Mouse (Mus musculus) stomach, embryonic 15.5 days (tissue): ENCODE data around the gene BC035044. TPM values are rescaled to one million over a fixed set of nuclear protein-coding genes. Genes with fewer than 3 reads are reported as not detected.
"Not testable (repeated sequence)": the region's sequence is repeated elsewhere in the genome, so short reads cannot be mapped to it uniquely, and the experiment has no call there.

Source experiments
- ATAC-seq: fragments of 200-750 bp; cut with Nextera tagmentation; 2 replicates; pipeline ENCODE4 v1.8.0; 2017; ENCODE audit warnings: low read depth, moderate number of reproducible peaks, moderate TSS enrichment; ENCODE audit not compliant: insufficient read depth, low FRiP score
- H3K27ac ChIP-seq: fragments of 300-500 bp; sonication (generic); 2 replicates; pipeline ENCODE4 v1.5.1; 2015; ENCODE audit warnings: mild to moderate bottlenecking, inconsistent platforms
- H3K27me3 ChIP-seq: fragments of 300-500 bp; sonication (generic); replicated peaks from 2 replicates; pipeline ENCODE4 v1.6.1; 2015; ENCODE audit warnings: inconsistent platforms
- H3K36me3 ChIP-seq: fragments of 300-500 bp; sonication (generic); 2 replicates; pipeline ENCODE4 v1.6.1; 2015; ENCODE audit warnings: inconsistent platforms
- H3K4me1 ChIP-seq: fragments of 300-500 bp; sonication (generic); 2 replicates; pipeline ENCODE4 v1.6.1; 2015; ENCODE audit warnings: inconsistent platforms
- H3K4me2 ChIP-seq: fragments of 300-500 bp; sonication (generic); 2 replicates; pipeline ENCODE4 v1.6.1; 2015; ENCODE audit warnings: mild to moderate bottlenecking, inconsistent platforms
- H3K4me3 ChIP-seq: fragments of 300-500 bp; sonication (generic); replicated peaks from 2 replicates; pipeline ENCODE4 v1.5.1; 2015; ENCODE audit warnings: inconsistent platforms
- H3K9ac ChIP-seq: fragments of 300-500 bp; sonication (generic); 2 replicates; pipeline ENCODE4 v1.6.1; 2015; ENCODE audit warnings: inconsistent platforms
- H3K9me3 ChIP-seq: fragments of 300-500 bp; sonication (generic); 2 replicates; pipeline ENCODE4 v1.6.1; 2016; ENCODE audit warnings: inconsistent platforms
- WGBS: fragments of 180-500 bp; shearing (Covaris S2); methylation state at CpG from one replicate; pipeline ENCODE4 v1.1.7; 2015; 5-methylcytosine and 5-hydroxymethylcytosine counted together
- polyA plus RNA-seq: library from polyadenylated mRNA; unstranded; fragments of >200 nt; fragmentation: Nextera tagmentation; extraction: Ambion mirVana; gene quantifications from 2 replicates; pipeline ENCODE4 v1.2.1, GENCODE M21; 2015

Gene BC035044
- polyA plus RNA-seq, 1 experiment from 2014 or later: 1.6 TPM

DNA sequence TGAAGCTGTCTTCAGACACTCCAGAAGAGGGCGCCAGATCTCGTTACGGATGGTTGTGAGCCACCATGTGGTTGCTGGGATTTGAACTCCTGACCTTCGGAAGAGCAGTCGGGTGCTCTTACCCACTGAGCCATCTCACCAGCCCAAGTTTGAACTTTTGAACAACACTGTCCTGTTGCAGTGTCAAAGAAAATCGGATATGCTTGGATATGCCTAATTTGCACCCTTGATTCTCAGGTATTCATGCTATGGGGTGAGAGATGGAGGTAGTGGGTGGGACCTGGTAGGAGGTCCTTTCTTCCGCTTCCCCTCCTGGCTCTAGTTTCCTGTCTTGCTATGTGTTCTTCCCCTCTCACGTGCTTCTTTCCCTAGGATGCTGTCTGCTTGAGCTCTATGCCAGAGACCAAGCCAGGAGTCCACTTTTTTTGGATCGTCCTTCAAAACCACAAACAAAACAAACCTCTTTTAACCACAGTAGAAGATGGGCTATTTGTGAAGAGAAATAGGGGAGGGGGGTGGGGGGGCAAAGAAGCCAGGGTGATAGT lies 44.9 kb downstream of the BC035044 start:
- 65% methylated on average over 9 of the region's 9 CpGs for WGBS

GRCm38 (mm10) chr6:128845319-128845979 lies 45.5 kb downstream of the BC035044 start:
- Histone ChIP-seq H3K27me3 (no peaks in the 10 kb centered on the region), H3K36me3 (no peaks in the 10 kb centered on the region), H3K4me3 (no peak overlapping the region), H3K4me1 (peaks cover 18% of the 10 kb centered on the region; the same call in 1 of the 2 replicates), H3K9ac (no peak overlapping the region), H3K4me2 (0 out of 2 replicates have a peak overlapping the region, but pooled peaks have one; percentile 23), H3K9me3 (no peaks in the 10 kb centered on the region), H3K27ac (peak overlapping the region; percentile 35; the same call in 1 of the 2 replicates)
- WGBS: 38% methylated on average over 7 of the region's 7 CpGs
- ATAC-seq: no peak

More for the DNA sequence above, 44.9 kb downstream of the BC035044 start:
- Histone ChIP-seq H3K4me2 (no peak overlapping the region), H3K4me3 (no peak overlapping the region), H3K36me3 (no peaks in the 10 kb centered on the region), H3K9me3 (no peaks in the 10 kb centered on the region), H3K9ac (no peak overlapping the region), H3K27me3 (no peaks in the 10 kb centered on the region), H3K27ac (no peak overlapping the region), H3K4me1 (peaks cover 18% of the 10 kb centered on the region; the same call in 1 of the 2 replicates)
- ATAC-seq: no peak

- Histone ChIP-seq H3K9ac (no peak overlapping the region), H3K27ac (peak overlapping the region; percentile 97), H3K4me3 (no peak overlapping the region), H3K27me3 (no peaks in the 10 kb centered on the region), H3K4me2 (no peak overlapping the region; the same call in 1 of the 2 replicates), H3K4me1 (peaks cover 23% of the 10 kb centered on the region), H3K9me3 (no peaks in the 10 kb centered on the region), H3K36me3 (no peaks in the 10 kb centered on the region)
- WGBS: 81% methylated on average over 5 of the region's 5 CpGs
- ATAC-seq: no peak
These were observed 46.3 kb downstream of the BC035044 start for GRCm38 (mm10) chr6:128844586-128845080.

- Histone ChIP-seq H3K27me3 (no peaks in the 10 kb centered on the region), H3K9me3 (no peaks in the 10 kb centered on the region), H3K4me2 (peak overlapping the region; percentile 77), H3K27ac (peak overlapping the region; percentile 97), H3K9ac (no peak overlapping the region), H3K36me3 (no peaks in the 10 kb centered on the region), H3K4me3 (peak overlapping the region; percentile 87; the same call in 1 of the 2 replicates), H3K4me1 (peaks cover 23% of the 10 kb centered on the region)
- 23% methylated on average over 8 of the region's 8 CpGs for WGBS
- ATAC-seq: no peak
These were observed 46.8 kb downstream of the BC035044 start for GRCm38 (mm10) chr6:128844131-128844530.

- under 1% methylated on average over 22 of the region's 22 CpGs for WGBS
- no peaks in the 10 kb centered on the region for H3K36me3 ChIP-seq
- peak overlapping the region; percentile 97 for H3K27ac ChIP-seq
- H3K27me3 ChIP-seq: no peaks in the 10 kb centered on the region
- H3K4me3 ChIP-seq: peak overlapping the region; percentile 87
- peak overlapping the region; percentile 77 for H3K4me2 ChIP-seq
- peak; percentile 4; the same call in 1 of the 2 replicates for ATAC-seq
- H3K4me1 ChIP-seq: peaks cover 23% of the 10 kb centered on the region
- peak overlapping the region; percentile 37 for H3K9ac ChIP-seq
- H3K9me3 ChIP-seq: no peaks in the 10 kb centered on the region
These were observed 47.4 kb downstream of the BC035044 start for GRCm38 (mm10) chr6:128843479-128843992.

DNA sequence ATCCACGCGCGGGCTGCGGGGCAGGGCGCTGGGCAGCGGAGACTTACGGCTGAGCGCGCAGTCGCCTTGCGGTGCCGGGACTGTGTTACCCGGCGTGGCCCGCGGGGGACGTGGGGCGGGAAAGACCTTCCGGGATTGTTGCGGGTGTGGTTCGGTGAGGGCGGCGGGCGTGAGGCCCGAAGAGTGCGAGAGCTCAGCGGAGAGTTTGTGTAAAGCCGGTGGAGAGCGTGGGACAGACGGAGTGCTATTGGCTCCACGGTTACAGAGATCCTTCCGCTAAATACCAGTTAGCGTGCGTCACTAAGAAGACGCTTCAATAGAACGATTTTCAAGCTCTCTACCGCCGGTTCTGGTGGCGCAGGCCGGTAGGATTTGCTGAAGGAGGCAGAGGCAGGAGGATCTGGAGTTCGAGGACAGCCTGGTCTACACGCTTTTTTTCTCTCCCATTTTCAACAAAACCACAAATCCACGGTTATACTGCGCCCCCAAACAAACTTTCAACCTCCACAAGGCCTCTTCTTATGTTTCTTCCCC lies 47.9 kb downstream of the BC035044 start:
- no peaks in the 10 kb centered on the region for H3K9me3 ChIP-seq
- under 1% methylated on average over 44 of the region's 44 CpGs for WGBS

GRCm38 (mm10) chr6:128842356-128842944 lies 48.5 kb downstream of the BC035044 start:
- Histone ChIP-seq H3K36me3 (no peaks in the 10 kb centered on the region), H3K4me1 (peaks cover 26% of the 10 kb centered on the region), H3K27me3 (no peaks in the 10 kb centered on the region), H3K9me3 (no peaks in the 10 kb centered on the region), H3K4me3 (peak overlapping the region; percentile 87), H3K27ac (peak overlapping the region; percentile 97), H3K9ac (peak overlapping the region; percentile 76), H3K4me2 (peak overlapping the region; percentile 76)
- no peak for ATAC-seq
- under 1% methylated on average over 20 of the region's 20 CpGs for WGBS

More for the DNA sequence above, 47.9 kb downstream of the BC035044 start:
- Histone ChIP-seq H3K4me1 (peaks cover 23% of the 10 kb centered on the region), H3K4me3 (peak overlapping the region; percentile 87), H3K36me3 (no peaks in the 10 kb centered on the region), H3K9ac (peak overlapping the region; percentile 76), H3K27me3 (no peaks in the 10 kb centered on the region), H3K27ac (peak overlapping the region; percentile 97), H3K4me2 (peak overlapping the region; percentile 77)
- peak; percentile 76 for ATAC-seq

DNA sequence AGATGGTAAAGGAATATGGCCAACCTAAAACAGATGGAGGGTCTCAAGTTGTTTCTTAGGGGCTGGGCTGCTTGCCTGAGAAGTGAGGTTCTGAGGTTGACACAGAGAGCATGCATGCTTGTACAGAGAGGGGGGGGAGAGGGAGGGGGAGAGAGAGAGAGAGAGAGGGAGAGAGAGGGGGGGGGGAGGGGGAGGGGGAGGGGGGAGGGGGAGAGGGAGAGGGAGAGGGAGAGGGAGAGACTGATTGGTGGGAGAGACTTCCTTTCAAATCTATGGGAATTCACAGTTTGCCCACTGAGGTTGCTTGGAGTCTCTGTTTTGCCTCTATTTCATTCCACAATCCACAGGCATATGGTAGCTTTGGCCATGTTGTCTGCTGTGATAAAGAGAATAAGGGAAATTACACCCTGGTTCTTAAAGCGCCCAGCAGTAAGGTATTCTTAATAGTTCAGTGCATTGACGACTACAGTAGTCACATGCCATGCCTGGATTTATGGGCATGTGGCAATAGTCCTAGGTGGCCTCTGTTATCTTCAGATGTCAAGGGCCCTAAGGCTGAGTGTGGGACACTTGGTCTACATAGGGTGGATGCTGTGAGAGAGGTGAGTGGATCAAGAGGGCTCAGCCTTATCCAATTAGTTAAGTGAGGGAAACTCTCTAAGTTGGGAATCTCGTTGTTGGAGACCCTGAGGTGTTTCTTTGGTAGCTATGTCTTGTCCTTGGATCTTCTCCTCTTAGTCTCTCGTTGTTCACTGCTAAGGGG lies 49.4 kb downstream of the BC035044 start:
- peak overlapping the region; percentile 76 for H3K4me2 ChIP-seq
- H3K4me1 ChIP-seq: peaks cover 27% of the 10 kb centered on the region
- H3K9me3 ChIP-seq: no peaks in the 10 kb centered on the region
- peak overlapping the region; percentile 87 for H3K4me3 ChIP-seq
- peak overlapping the region; percentile 97; the same call in 1 of the 2 replicates for H3K27ac ChIP-seq
- WGBS: 35% methylated on average over 4 of the region's 4 CpGs
- no peaks in the 10 kb centered on the region for H3K36me3 ChIP-seq
- no peak for ATAC-seq
- peak overlapping the region; percentile 76; the same call in 1 of the 2 replicates for H3K9ac ChIP-seq
- no peaks in the 10 kb centered on the region for H3K27me3 ChIP-seq

- H3K4me1 ChIP-seq: peaks cover 27% of the 10 kb centered on the region
- WGBS: 80% methylated on average over 3 of the region's 3 CpGs
- not testable (repeated sequence) for H3K27ac ChIP-seq, H3K27me3 ChIP-seq, H3K4me3 ChIP-seq, H3K9ac ChIP-seq, H3K36me3 ChIP-seq, H3K4me2 ChIP-seq, H3K9me3 ChIP-seq, ATAC-seq
These were observed 50.3 kb downstream of the BC035044 start for GRCm38 (mm10) chr6:128840669-128841068.

DNA sequence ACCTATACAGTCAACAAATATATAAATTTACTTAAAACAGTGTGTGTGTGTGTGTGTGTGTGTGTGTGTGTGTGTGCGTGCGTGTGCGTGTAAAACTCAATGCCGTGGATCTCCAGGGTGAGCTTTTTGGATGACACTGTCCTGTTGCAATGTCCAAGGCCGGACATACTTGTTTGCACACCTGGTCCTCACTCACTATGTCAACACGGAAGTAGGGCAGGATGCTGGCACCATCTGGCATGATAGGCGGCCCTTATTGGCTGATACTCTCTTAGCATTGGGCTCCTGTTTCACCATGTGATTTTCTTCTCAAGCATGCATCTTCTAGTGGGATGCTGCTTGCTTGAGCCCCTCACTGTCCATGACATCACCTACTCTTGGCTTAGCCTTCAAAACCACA lies 51.0 kb downstream of the BC035044 start:
- Histone ChIP-seq H3K9ac (no peak overlapping the region), H3K27me3 (no peaks in the 10 kb centered on the region), H3K4me1 (peaks cover 24% of the 10 kb centered on the region), H3K36me3 (no peaks in the 10 kb centered on the region), H3K4me2 (peak overlapping the region; percentile 80), H3K27ac (peak overlapping the region; percentile 95), H3K4me3 (peak overlapping the region; percentile 63), H3K9me3 (no peaks in the 10 kb centered on the region)
- ATAC-seq: no peak
- 56% methylated on average over 7 of the region's 7 CpGs for WGBS

DNA sequence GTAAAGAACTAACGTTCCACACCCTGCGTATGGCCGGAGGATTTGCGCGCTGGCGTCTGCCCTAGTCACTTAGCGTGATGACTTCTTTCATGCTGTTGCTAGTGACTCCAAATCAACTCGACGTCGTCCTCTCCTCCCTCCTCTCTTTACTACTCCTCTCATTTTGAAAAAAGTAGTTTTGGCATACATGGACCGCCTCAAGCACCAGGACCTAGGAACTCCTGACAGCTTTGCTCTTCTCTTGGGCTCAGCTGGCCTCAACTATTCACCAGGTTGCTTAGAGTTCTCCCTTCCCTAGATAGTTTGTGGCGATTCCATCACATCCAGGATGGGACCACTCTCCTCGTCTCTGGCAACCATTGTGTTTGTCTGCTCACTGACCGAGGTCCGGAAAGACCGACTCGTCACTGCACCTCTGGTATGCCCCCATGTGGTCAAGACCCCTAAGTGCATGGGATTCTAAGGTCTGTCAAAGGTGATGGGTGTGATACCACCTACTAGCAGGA lies 51.6 kb downstream of the BC035044 start:
- H3K27me3 ChIP-seq: no peaks in the 10 kb centered on the region
- H3K4me1 ChIP-seq: peaks cover 20% of the 10 kb centered on the region
- no peaks in the 10 kb centered on the region for H3K36me3 ChIP-seq
- H3K9ac ChIP-seq: peak overlapping the region; percentile 26; the same call in 1 of the 2 replicates
- no peaks in the 10 kb centered on the region for H3K9me3 ChIP-seq
- ATAC-seq: peak; percentile 13; the same call in 1 of the 2 replicates
- H3K27ac ChIP-seq: peak overlapping the region; percentile 95
- peak overlapping the region; percentile 80 for H3K4me2 ChIP-seq
- H3K4me3 ChIP-seq: peak overlapping the region; percentile 63
- under 1% methylated on average over 17 of the region's 17 CpGs for WGBS
